Mouse (Mus musculus): ENCODE measurements around the gene Borcs5. TPM values are rescaled to one million over a fixed set of nuclear protein-coding genes. Genes with fewer than 3 reads are reported as not detected.
"Not testable (repeated sequence)": the region's sequence is repeated elsewhere in the genome, so short reads cannot be mapped to it uniquely, and the experiment has no call there.

Borcs5 gene
- total and polyA plus RNA-seq, 3 experiments = 8.8 to 19.6 (median 9.1) TPM

DNA sequence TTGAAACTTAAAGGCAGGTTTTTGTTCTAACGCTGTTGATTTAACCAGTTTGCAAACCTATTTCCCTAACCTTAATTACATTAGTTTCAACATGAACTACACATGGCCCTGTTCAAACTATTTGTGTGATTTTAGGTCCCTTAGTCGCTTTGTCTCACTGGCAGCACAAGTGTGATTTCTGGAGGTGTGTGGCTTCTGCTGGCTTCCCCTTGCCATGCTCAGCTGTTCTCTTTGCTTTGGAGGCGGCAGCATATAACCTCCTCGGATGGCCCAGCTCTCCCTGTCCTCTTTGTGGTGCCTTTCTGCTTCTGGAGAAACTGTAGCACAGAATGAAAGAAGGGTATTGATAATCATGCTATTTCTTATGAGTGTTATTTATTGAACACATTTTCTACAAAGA lies 38.2 kb downstream of the Borcs5 start:
- DNase-seq (ENCODE audit: low spot score) (no peak), ATAC-seq (ENCODE audit: extremely low read depth, insufficient number of reproducible peaks, low FRiP score, poor library complexity, severe bottlenecking) (no peak)
- H3K9me3 ChIP-seq (replicated peaks) = no peaks in the 10 kb centered on the region
- no peak overlapping the region for H3K4me3 ChIP-seq (ENCODE audit: low read depth, low read length)
- TF ChIP-seq CTCF (IDR thresholded peaks at IDR 0.05; ENCODE audit: low read depth, low read length) (no peak), POLR2AphosphoS5 (IDR thresholded peaks at IDR 0.05; ENCODE audit: insufficient replicate concordance, low read depth, low read length) (no peak), GATA1 (IDR thresholded peaks at IDR 0.05; ENCODE audit: borderline replicate concordance, low read length) (no peak), TAL1 (conservative IDR thresholded peaks at IDR 0.05; ENCODE audit: low read depth, low read length) (no peak), GATA2 (IDR thresholded peaks at IDR 0.05; ENCODE audit: borderline replicate concordance, low read depth, low read length) (no peak)
- H3K36me3 ChIP-seq (replicated peaks) = peaks cover 10% of the 10 kb centered on the region
- no peaks in the 10 kb centered on the region for H3K27me3 ChIP-seq (ENCODE audit: insufficient read depth, low read length)
- H3K4me1 ChIP-seq (ENCODE audit: insufficient read depth, low read depth, low read length) = peaks cover 42% of the 10 kb centered on the region

DNA sequence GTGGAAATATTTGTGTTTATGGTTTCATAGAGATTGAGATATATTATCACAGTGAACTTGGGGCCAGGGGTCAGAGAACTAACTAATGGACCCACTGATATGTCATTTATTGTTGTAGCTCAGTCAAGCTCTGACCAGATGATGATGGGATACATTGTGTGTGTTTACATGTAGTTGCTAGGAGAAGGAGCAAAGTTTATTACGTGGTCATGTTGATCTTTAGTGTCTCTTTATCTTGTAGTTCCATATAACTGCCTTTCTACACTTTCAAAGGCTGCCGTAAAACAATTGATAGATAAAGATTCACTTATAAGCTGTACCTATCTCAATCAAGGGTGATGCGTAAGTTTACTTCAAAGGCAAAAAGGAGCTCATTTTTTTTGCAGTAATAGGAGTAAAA lies 38.7 kb downstream of the Borcs5 start:
- no peak for TF ChIP-seq POLR2AphosphoS5 (IDR thresholded peaks at IDR 0.05; ENCODE audit: insufficient replicate concordance, low read depth, low read length)
- no peak for TF ChIP-seq CTCF (IDR thresholded peaks at IDR 0.05; ENCODE audit: low read depth, low read length)
- peak; percentile 48 for TF ChIP-seq TAL1 (conservative IDR thresholded peaks at IDR 0.05; ENCODE audit: low read depth, low read length)
- ATAC-seq (ENCODE audit: extremely low read depth, insufficient number of reproducible peaks, low FRiP score, poor library complexity, severe bottlenecking) (peak; percentile 66), DNase-seq (ENCODE audit: low spot score) (no peak)
- peaks cover 41% of the 10 kb centered on the region for H3K4me1 ChIP-seq (ENCODE audit: insufficient read depth, low read depth, low read length)
- no peaks in the 10 kb centered on the region for H3K9me3 ChIP-seq (replicated peaks)
- H3K27me3 ChIP-seq (ENCODE audit: insufficient read depth, low read length) = no peaks in the 10 kb centered on the region
- peaks cover 13% of the 10 kb centered on the region for H3K36me3 ChIP-seq (replicated peaks)
- H3K4me3 ChIP-seq (ENCODE audit: low read depth, low read length) = no peak overlapping the region

DNA sequence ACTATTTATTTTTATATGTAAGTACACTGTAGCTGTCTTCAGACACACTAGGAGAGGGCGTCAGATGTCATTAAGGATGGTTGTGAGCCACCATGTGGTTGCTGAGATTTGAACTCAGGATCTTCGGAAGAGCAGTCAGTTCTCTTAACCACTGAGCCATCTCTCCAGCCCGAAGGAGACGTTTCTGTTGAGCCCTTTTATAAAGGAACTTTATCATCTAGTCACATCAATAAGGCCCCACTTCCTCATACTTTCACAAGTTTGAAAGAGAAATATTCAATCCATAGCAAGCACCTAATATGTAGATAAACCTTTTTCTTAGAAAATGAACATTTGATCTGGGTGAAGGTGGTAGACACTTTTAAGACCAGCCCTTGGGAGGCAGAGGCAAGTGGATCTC lies 40.0 kb downstream of the Borcs5 start:
- peak; percentile 15; the same call in 1 of the 2 replicates for ATAC-seq (ENCODE audit: extremely low read depth, insufficient number of reproducible peaks, low FRiP score, poor library complexity, severe bottlenecking)
- H3K9me3 ChIP-seq (replicated peaks); H3K4me3 ChIP-seq (ENCODE audit: low read depth, low read length); H3K27me3 ChIP-seq (ENCODE audit: insufficient read depth, low read length); DNase-seq (ENCODE audit: low spot score): not testable (repeated sequence)
- Histone ChIP-seq H3K4me1 (ENCODE audit: insufficient read depth, low read depth, low read length) (peaks cover 36% of the 10 kb centered on the region), H3K36me3 (replicated peaks) (peaks cover 13% of the 10 kb centered on the region)

DNA sequence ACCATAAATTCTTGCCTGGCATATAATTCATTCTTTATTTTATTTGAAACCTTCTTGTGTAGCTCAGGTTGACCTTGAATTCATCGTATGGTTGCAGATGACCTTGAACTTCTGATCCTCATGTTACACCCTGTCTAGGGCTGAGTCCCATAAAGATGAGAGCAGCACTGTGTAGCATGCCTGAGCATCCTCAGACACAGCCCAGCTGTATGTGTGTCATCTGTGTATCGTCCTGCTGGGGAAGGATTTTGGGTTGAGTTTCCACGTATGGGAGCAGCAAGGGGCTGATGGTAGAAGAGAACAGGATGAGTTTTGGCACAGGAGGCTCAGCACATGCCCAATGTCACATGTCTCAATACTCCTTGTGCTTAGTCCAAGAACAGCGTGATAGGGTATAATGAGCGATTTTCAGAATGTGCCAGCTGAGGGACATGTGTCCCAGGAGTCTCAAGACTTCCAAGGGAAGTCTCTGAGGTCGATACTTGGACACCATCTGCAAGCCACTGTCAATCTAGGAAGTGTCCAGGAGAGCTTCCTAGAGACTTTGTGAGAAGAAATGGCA lies 45.1 kb downstream of the Borcs5 start:
- DNase-seq (ENCODE audit: low spot score) (no peak), ATAC-seq (ENCODE audit: extremely low read depth, insufficient number of reproducible peaks, low FRiP score, poor library complexity, severe bottlenecking) (no peak)
- Histone ChIP-seq H3K4me3 (ENCODE audit: low read depth, low read length) (no peak overlapping the region), H3K9me3 (replicated peaks) (no peaks in the 10 kb centered on the region), H3K27me3 (ENCODE audit: insufficient read depth, low read length) (no peaks in the 10 kb centered on the region), H3K36me3 (replicated peaks) (peaks cover 37% of the 10 kb centered on the region), H3K4me1 (ENCODE audit: insufficient read depth, low read depth, low read length) (peaks cover 15% of the 10 kb centered on the region)
- TF ChIP-seq CTCF (IDR thresholded peaks at IDR 0.05; ENCODE audit: low read depth, low read length) (no peak), TAL1 (conservative IDR thresholded peaks at IDR 0.05; ENCODE audit: low read depth, low read length) (no peak), GATA1 (IDR thresholded peaks at IDR 0.05; ENCODE audit: borderline replicate concordance, low read length) (no peak), POLR2AphosphoS5 (IDR thresholded peaks at IDR 0.05; ENCODE audit: insufficient replicate concordance, low read depth, low read length) (no peak)

DNA sequence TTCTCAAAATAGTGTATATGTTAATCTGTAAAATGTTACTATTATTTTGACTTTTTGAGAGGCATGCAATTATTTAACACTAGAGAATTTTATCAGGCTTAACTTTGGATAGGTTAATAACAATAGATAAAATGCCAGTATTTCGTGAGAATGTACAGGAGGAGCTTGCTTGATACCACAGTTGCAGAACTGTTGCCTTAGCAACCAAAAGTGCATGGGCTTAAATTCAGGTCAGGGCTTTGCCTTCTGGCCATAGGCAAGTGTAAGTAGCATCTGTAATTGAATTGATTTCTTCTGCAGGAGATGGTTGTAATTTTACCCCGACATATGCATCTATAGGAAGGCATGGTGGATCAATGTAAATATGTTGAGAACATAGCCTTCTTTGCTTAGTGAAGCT lies 45.7 kb downstream of the Borcs5 start:
- peaks cover 37% of the 10 kb centered on the region for H3K36me3 ChIP-seq (replicated peaks)
- ATAC-seq (ENCODE audit: extremely low read depth, insufficient number of reproducible peaks, low FRiP score, poor library complexity, severe bottlenecking) = no peak
- H3K4me1 ChIP-seq (ENCODE audit: insufficient read depth, low read depth, low read length) = peaks cover 10% of the 10 kb centered on the region
- TF ChIP-seq GATA1 (IDR thresholded peaks at IDR 0.05; ENCODE audit: borderline replicate concordance, low read length) = no peak
- no peak for TF ChIP-seq POLR2AphosphoS5 (IDR thresholded peaks at IDR 0.05; ENCODE audit: insufficient replicate concordance, low read depth, low read length)
- TF ChIP-seq TAL1 (conservative IDR thresholded peaks at IDR 0.05; ENCODE audit: low read depth, low read length) = no peak
- TF ChIP-seq CTCF (IDR thresholded peaks at IDR 0.05; ENCODE audit: low read depth, low read length) = no peak
- TF ChIP-seq GATA2 (IDR thresholded peaks at IDR 0.05; ENCODE audit: borderline replicate concordance, low read depth, low read length) = no peak
- no peak overlapping the region for H3K4me3 ChIP-seq (ENCODE audit: low read depth, low read length)
- H3K9me3 ChIP-seq (replicated peaks) = no peaks in the 10 kb centered on the region
- H3K27me3 ChIP-seq (ENCODE audit: insufficient read depth, low read length) = no peaks in the 10 kb centered on the region
- DNase-seq (ENCODE audit: low spot score) = no peak

DNA sequence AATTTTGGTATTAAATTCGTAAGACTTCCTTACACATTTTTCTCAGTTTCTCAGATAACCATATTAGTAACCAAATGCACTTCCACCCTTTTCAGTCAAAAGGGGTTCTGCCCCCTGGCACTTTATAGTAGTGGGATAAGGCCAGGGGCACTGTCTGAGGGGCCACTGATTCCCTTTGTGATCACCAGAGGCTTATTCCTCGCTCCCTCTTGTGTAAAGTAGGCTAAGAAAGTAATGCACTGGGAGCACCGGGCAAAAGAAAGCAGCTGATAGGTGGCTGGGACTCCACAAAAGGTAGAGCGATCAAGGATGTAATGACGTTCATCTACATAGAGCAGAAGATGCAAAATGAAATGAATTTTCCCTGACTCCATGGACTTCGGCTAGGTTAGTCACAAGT lies 46.2 kb downstream of the Borcs5 start:
- Histone ChIP-seq H3K36me3 (replicated peaks) (peaks cover 37% of the 10 kb centered on the region), H3K9me3 (replicated peaks) (no peaks in the 10 kb centered on the region), H3K27me3 (ENCODE audit: insufficient read depth, low read length) (no peaks in the 10 kb centered on the region), H3K4me1 (ENCODE audit: insufficient read depth, low read depth, low read length) (peaks cover 6% of the 10 kb centered on the region; the same call in 1 of the 2 replicates), H3K4me3 (ENCODE audit: low read depth, low read length) (no peak overlapping the region)
- ATAC-seq (ENCODE audit: extremely low read depth, insufficient number of reproducible peaks, low FRiP score, poor library complexity, severe bottlenecking) (no peak), DNase-seq (ENCODE audit: low spot score) (no peak)
- TF ChIP-seq TAL1 (conservative IDR thresholded peaks at IDR 0.05; ENCODE audit: low read depth, low read length) = no peak
- no peak for TF ChIP-seq POLR2AphosphoS5 (IDR thresholded peaks at IDR 0.05; ENCODE audit: insufficient replicate concordance, low read depth, low read length)
- TF ChIP-seq CTCF (IDR thresholded peaks at IDR 0.05; ENCODE audit: low read depth, low read length) = no peak
- TF ChIP-seq GATA1 (IDR thresholded peaks at IDR 0.05; ENCODE audit: borderline replicate concordance, low read length) = no peak
- TF ChIP-seq GATA2 (IDR thresholded peaks at IDR 0.05; ENCODE audit: borderline replicate concordance, low read depth, low read length) = no peak

DNA sequence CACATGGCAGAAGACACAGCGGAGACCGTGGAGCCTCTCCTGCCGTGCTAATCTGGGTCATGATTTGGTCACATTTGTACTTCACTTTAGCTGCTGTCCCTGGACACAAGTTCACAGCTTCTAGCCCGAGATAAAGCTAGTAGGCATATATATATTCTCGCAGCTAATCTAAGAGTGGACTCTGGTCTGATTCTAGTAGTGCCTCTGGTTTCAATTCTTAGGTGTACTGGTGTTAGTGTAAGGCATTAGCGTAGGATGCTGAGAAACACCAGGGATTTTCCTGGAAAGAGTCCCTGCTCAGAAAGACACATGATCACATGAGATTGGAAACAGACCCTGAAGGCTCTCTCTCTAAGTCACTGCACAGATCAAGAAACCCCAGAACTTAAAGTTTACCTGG lies 55.2 kb downstream of the Borcs5 start:
- ATAC-seq (ENCODE audit: extremely low read depth, insufficient number of reproducible peaks, low FRiP score, poor library complexity, severe bottlenecking) (no peak), DNase-seq (ENCODE audit: low spot score) (no peak)
- Histone ChIP-seq H3K27me3 (ENCODE audit: insufficient read depth, low read length) (no peaks in the 10 kb centered on the region), H3K4me1 (ENCODE audit: insufficient read depth, low read depth, low read length) (peaks cover 3% of the 10 kb centered on the region; the same call in 1 of the 2 replicates), H3K36me3 (replicated peaks) (peaks cover 27% of the 10 kb centered on the region), H3K4me3 (ENCODE audit: low read depth, low read length) (no peak overlapping the region), H3K9me3 (replicated peaks) (no peaks in the 10 kb centered on the region)
- TF ChIP-seq POLR2AphosphoS5 (IDR thresholded peaks at IDR 0.05; ENCODE audit: insufficient replicate concordance, low read depth, low read length) (no peak), CTCF (IDR thresholded peaks at IDR 0.05; ENCODE audit: low read depth, low read length) (no peak), GATA1 (IDR thresholded peaks at IDR 0.05; ENCODE audit: borderline replicate concordance, low read length) (no peak), TAL1 (conservative IDR thresholded peaks at IDR 0.05; ENCODE audit: low read depth, low read length) (no peak), GATA2 (IDR thresholded peaks at IDR 0.05; ENCODE audit: borderline replicate concordance, low read depth, low read length) (no peak)

Data from G1E (cell line).